Mouse (Mus musculus): ENCODE measurements around the gene Ep400.
"Not testable (repeated sequence)": the region's sequence is repeated elsewhere in the genome, so short reads cannot be mapped to it uniquely, and the experiment has no call there.

The Ep400 gene

DNA sequence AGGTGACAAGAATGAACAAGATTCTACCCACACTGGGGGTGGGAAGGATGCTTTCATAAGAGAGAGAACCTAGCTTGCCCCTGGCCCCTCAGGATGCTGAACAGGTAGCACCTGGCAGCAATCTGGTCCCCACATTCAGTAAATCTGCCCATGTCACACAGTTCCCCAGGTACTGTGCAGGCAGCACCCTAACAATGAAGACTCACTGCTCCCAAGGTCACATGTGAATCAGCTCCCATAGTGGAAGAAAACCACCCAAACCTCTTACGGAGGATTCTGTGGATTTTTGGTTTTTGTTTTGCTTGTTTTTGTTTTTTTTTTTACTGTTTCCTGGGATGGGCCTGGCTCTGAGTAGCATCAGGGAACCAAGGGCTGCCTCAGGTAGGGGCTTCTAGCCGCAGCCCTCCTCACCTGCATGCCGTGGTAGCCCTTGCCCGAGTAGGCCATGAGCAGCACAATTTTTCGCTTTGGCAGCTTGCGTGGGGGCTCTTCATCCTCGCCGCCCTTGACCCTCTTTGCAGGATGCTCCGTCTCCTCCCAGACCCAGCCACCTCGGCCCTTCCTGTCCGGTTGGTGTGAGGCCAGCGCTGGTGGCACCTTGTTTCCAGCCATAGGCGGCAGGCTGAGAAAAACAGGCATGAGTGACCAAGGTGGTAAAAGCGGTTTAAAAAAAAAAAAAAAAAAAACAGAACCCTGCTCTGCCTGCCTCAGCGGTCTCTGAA lies 8.9 kb upstream of the Ep400 start:
- no peak for DNase-seq

DNA sequence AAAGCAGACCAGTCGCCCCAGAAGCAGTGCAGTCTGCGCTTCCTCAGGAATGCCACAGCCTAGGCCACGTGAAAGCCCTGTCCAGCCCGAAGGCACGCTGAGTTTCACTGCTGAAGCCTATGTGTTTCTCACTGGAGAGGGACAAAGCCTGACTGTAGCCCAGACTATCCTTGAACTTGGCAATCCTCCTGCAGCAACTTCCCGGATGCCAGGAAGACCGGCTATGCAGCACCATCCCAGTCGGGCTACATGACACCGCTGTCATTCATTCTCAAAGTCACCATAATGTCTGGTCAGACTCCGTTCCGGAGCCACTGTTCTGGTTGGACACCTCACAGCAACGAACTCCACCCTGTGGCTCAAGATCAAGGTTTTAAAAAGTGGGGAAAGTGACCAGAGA lies 7.7 kb upstream of the Ep400 start:
- no peak for DNase-seq

DNA sequence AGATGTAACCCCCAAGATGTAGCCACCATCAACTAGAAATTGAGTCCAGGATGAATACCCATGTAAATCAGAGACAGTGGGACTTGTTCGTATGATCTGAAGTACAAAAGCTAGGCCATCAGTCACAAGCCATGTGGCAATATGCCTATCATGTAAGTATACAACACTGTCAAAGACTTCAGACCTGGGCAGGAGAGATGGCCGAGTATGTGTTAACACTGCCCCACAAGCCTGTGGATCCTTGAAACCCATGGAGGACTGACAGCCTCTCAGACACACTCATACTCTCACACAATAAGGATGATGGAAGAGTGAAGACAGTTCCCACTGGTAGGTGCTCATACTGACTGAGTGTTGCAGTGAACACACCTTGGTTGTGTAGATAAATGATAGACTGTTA lies 5.6 kb upstream of the Ep400 start:
- DNase-seq, result no peak

DNA sequence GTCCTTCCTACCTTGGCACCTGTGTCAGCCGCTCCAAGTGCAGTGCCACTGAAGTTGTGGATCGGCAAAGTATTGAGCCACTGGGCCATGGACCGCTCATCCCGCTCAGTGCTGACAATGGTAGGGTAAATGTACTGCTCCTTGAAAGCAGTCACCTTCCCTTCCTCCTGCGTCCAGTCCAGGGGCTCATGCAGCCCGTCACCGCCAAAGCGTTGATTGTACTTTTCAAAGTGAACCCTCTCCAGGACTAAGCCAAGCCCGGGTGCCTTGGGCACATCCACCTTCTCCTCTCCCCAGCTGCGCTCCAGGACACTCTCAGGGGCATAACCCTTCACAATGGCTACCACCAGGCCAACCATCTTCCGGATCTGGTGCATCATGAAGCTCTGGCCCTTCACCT lies 4.0 kb upstream of the Ep400 start:
- no peak for DNase-seq

DNA sequence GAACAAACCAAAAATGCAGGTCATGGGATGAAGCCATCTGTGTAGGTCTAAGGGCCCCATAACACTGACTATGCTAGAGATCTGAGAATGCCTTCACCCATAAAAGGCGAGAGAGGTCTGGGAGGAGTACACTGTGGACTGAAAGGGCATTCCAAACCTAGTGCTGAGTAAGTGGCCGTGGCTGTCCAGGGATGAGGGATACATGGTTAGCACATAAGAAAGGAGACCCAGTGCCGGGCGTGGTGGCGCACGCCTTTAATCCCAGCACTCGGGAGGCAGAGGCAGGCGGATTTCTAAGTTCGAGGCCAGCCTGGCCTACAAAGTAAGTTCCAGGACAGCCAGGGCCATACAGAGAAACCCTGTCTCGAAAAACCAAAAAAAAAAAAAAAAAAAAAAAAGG lies 2.4 kb upstream of the Ep400 start:
- not testable (repeated sequence) for DNase-seq

DNA sequence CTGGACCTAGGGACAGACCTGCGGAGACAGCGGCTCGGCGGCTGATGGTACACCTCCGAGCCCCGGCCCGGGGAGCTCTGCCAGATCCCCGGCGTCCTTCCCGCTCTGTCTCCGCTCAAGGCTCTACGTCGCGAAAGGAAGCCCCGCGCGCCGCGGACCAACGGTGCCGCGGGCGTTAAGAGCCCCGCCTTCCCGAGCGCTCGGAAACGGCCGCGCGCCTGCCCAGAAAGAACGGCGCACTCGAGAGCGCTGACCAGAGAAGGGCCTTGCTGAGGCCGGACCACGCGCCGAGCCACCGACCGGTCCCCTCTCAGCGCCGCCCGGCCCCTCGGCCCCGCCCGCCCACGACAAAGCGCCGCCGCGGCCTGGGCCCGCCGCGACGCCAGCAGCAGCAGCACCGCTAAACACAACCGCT lies 479 bp downstream of the Ep400 start:
- DNase-seq, result no peak

DNA sequence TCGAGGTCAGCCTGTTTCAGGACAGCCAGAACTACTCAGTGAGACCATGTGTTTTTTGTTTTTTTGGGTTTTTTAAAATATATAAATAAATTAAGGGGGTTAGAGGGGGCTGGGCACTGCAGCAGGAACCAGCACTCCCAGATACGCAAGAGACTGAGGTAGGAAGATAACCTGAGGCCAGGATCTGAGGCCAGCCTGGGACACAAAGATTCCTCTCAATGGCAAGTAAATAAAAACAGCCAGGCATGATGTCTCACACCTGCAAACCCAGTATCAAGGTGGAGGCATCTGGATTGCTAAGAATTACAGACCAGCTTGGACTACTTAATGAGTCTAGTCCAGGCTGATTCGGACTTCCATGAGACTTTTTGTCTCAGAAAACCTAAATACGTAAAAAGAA lies 1.2 kb downstream of the Ep400 start:
- DNase-seq, result no peak

DNA sequence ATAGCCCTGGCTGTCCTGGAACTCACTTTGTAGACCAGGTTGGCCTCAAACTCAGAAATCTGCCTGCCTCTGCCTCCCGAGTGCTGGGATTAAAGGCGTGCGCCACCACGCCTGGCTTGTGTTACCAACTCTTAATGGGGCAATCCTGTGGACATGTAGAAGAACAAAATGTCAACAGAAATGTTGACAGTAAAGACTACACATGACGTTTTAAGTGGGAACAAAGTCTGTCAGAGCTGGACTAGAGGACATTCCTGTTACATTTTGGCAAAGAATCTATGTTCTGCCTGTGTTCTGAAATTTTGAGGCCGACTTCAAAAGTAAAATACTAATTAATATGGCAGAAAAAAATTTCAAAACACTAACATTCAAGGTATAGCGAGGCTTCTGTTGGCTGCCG lies 6.6 kb downstream of the Ep400 start:
- DNase-seq, result no peak

DNA sequence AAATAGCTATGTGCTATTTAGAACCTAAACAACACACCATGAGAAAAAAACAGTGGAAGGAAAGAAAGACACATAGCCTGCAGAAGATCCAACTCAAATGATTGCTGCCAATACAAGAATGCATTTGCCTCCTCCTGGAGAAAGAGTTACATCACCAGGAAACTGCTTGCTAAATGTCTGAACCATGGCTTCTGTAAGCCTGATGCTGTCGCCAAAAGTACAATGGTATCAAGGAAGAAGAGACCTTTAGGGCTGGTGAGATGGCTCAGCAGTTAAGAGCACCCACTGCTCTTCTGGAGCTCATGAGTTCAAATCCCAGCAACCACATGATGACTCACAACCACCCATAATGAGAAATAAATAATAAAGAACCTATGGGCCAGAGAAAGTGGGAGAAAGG lies 25.5 kb downstream of the Ep400 start:
- no peak for DNase-seq

DNA sequence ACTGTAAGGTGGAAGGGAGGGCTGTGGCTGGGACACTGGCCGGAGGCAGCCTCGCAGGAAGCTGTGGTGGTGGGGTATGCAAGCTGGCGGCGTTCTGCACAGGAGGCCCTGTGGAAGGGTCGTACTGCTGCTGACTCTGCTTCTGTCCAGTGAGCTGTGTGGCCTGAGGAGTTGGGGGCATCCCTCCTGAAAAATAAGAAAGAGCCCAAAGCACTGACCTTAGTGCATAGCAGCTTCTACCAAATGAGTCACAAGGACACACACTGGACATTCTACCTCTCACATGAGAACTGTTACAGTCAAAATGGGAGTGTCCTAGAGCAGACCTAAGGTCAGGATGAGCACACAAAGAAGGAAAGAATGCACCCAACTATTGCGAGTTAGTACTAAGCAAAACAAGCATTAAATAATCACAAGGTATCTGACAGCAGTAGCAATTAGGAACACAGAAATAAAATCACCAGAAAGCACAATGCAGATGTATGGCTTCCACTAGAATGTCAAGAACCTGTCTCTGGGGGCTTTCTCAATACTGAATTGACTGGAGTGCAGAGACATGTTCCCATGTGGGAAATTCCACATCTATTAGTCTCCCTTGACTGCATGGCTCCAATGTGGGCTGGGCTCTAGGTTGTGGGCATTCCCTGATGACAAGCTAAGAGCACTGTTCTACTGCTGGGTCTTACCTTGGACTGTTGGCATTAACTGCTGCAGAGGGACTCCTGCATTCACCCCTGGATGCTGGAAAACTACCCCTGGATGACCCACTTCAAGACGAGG lies 30.8 kb downstream of the Ep400 start:
- DNase-seq, result no peak

DNA sequence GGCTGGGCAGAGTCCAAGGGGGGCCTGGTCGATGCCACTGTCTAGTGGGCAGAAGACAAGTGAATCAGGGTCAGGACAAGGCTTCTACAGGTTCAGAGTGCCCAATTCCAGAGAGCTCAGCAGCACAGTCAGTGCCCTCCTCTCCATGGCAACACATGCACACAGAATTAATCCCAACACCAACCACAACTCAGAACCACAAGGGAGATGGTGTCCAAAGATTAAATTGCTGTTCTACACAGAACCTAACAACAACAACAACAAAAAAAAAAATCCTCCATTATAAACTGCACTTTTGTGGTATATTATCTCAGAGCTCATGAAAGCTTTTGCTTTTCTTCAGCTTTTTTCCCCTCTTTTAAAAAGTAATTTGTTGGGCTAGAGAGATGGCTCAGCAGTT lies 34.9 kb downstream of the Ep400 start:
- no peak for DNase-seq

DNA sequence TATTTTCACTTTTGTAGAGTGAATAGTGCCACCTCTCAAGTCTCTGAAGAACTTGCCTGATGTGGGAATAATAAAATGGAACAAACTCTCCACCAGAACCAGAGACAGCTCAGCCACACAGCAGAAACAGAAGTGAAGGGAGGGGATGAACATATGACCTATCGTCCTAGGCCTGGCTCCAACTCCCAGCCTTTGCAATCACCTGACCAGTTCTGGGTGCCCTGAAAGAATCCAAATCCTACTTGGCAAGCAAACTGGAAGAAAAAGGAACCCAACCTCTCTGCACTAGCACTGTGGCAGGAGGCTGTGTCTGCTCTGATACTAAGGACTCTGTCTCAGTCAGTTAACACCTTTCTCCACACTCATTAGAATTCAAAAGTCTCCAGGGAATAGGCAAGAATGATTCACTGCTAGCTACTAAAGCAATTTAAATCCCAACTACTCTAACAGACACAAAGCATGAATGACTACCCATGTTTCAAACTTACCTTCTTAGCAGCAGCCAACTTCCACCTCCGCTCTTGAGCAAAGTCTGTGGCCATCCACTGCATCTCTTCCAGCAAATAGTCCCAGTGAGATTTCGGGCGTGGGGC lies 37.2 kb downstream of the Ep400 start:
- DNase-seq, result no peak

DNA sequence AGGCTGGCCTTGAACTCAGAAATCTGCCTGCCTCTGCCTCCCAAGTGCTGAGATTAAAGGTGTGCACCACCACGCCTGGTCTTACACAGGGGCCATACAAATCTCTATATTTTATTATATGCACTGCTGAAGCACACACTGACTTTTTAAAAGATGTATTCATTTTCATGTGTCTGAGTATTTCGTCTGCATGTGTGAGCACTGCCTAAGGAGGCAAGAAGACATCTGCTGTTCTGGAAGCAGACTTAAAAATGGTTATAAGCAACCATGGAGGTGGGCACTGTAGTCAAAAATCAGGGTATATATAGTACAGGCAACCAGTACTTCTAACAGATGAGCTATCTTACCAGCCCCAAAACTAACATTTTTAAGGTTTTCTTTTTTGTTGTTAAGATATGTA lies 39.3 kb downstream of the Ep400 start:
- DNase-seq, result no peak

DNA sequence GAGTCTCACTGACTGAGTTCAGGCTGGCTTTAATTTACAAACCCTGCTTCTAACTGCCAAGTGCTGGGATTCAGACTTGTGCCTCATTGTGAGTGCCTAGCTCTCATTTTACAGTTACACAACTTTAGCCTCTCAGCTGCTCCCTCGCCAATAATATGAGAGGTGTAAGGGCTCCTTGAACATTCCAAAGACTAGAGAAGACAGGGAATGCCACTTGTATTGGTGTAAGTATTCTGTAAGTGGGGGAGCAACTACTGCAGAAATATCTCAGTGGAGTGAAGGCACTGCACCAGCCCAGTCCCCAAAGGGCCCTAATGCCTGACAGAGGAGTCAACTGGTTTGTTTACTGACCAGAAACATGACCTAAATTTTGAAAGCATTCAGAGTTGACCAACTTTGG lies 42.7 kb downstream of the Ep400 start:
- DNase-seq, result no peak

DNA sequence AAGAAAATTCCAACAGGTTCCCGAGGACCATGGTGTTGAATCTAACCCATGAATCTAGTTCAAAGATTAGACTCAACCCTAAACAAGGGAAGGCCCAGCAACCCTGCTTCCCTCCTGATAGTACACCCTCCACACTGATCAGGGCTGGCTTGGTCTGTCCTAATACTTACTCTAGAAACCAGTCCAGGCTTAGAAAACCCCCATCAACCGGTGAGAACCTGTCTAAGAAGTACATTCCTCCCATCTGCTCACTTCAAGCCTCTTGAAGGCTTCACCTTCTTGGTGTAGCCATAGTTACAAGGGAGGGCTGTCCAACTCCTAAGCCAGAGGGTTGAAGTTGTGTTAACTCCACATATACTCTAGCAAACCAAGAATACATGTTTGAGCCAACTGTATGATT lies 47.0 kb downstream of the Ep400 start:
- DNase-seq, result no peak

DNA sequence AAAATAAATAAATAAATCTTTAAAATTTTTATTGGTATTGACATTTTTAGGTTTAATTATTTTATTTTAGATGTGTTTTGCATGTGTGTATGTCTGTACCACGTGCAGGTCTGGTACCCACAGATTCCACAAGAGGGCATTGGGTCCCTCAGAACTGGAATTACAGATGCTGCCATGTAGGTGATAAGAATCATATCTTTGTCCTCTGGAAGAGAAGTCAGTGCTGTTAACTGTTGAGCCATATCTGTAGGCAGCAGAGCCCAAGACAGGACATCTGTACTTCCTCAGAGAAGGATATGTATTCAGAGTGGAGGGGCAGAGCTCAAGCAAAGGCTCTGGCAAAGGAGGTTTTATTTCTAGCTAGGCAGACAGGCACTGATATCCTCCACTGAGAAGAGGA lies 49.1 kb downstream of the Ep400 start:
- DNase-seq, result not testable (repeated sequence)

DNA sequence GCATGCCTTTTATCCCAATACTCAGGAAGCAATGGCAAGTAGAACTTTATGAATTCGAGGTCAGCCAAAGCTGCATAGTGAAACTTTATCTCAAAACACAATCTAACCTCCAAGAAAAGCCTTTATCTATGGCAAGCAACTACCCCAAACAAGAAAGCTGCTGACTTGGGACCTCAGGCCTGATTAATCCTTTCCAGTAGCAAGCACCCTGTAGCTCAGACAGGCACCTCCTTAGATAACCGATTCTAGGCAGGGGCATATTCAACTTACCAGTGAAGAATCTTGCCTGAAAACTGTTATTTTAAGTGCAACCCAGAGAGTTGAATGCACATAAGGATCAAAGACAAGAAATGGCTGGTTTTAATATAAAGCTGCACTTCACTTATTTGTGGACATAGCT lies 59.1 kb downstream of the Ep400 start:
- no peak for DNase-seq

DNA sequence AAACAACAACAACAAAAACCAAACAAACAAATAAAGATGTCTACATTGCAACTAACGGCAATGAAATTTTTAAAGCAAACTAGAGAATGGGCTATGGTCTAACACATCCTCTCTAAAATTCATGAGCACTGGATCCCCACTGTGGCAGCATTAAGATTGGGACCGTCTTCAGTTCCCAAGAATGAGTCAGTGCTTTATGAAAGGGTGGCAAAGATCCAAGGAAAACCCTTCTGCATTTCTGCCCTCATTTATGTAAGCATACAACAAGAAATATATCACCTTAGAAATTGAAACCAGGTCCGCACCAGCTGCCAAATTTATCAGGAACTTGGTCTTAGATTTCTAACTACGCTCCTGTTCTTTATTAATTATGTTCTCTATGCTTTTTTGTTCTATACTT lies 61.3 kb downstream of the Ep400 start:
- DNase-seq, result no peak

DNA sequence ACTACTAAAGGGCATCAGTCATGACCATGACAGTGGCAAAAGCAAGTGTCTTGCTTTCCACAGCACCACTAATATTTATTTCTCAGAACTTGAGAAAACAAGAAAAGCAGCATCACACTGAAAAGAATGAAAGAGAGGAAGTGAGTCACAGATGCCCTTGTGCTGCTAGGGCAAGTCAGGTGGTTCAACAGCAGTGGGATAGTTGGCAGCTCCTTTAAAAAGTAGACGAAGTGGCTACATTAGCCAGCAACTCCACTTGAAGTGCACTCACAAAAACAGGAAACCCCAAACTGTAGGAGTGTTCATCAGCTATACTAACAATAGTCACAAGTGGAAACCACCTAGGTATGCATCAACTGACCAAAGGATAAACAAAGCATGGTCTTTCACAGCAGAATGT lies 66.5 kb downstream of the Ep400 start:
- no peak for DNase-seq

DNA sequence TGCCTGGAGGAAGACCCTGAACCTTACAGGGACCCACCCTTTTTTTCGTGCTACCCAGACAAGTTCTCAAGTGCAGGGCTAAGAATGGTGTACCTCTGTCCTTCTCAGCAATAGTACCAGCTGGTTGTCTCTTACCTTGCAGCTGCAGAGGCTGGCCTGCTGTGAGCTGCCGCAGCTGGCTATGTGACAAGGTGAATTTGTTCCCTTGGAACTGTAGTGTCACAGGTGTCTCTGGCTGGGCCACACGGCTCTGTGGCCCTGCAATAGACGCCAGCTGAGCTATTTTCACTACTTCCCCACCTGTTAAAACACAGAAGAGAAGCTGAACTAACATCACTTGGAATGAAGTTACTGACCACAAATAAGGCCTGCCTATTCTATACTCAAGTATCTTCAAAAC lies 71.9 kb downstream of the Ep400 start:
- DNase-seq, result no peak

DNA sequence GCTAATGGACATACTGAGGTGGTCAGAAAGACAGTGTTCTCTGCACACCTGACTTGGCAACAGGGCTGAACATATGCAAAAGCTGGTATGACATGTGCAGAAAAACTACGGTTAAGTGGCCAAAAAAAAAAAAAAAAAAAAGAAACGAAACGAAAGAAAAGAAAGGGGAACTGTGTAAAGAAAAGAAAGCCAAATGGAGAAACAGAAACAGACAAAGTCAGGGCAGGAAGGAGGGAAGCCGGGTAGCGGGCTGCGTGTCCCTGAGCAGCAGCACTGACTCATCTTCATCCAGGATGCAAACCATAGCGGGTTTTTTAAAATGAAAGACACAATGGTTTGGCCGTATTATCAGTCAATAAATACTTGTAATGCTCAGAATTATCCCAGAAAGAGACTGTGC lies 88.5 kb downstream of the Ep400 start:
- no peak for DNase-seq

DNA sequence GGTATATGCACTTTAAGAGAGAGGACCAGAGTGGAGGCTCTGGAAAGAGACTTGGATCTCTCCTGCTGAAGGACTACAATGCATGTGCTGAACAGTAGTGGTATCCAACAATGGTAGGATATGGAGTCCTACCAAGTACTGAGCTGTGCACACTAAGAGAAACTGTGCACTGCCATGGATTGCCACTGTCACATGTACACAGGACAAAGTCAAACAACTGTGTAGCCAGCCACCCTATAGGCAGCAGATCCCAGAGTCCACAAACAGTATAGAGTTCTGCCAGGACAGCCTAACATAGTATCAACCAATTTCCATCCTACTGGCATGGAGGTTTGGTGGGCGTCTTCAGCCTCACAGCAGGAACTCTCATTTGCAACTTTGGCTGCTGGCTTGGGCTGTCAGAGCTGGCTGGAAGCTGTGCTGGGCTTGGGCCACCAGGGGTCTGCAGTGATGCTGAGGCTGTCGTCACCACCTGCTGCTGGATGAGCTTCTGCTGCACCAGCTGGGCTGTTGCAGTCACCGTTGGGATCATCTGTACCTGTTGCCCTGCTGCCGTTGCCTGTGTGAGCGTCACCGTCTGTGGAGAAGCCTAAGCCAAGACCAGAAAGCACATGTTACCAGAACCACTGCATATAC lies 104.9 kb downstream of the Ep400 start:
- DNase-seq, result no peak

DNA sequence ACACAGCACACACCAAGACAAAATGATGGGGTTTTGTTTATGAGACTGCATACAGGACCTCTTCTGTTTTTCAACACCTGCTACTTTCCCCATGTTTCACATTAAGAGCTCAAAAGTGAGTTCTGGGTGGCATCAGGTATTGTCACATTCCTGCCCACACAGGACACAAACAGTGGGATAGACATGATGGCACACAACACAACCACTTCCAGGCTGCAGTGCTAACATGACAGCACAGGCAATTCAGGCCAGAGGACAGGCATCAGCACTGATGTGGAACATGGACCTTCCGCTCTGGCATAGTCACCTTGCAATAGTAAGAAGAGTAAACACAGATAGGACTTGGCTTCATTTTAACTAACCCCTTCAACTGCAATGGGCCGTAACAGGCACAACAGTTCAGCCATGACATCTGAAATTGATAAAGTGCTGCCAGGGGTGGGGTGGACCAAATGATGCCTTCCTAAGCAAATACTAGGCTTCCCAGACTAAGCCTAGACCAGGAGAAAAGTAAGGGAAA lies 105.7 kb downstream of the Ep400 start:
- no peak for DNase-seq

DNA sequence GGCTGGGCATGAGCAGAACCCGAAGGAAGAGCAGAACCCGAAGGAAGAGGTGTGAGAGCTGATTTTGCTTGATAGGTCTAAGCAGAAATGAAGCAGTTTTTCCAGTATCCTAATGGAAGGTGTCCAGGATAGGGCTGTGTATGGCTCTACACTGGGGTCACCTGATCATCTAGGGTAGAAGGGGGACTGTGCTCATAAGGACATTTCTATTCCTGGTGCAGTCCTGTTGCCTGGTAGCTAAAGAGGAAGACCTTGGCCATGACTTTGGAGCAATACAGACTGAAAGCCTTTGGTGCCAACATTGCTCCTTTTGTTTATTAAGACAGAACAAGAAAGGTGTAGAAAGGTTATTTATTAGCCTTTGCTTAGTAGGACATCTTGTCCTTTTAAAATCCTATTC lies 106.5 kb downstream of the Ep400 start:
- no peak for DNase-seq
